Mouse (Mus musculus): ENCODE results near the gene Mcur1.

DNA sequence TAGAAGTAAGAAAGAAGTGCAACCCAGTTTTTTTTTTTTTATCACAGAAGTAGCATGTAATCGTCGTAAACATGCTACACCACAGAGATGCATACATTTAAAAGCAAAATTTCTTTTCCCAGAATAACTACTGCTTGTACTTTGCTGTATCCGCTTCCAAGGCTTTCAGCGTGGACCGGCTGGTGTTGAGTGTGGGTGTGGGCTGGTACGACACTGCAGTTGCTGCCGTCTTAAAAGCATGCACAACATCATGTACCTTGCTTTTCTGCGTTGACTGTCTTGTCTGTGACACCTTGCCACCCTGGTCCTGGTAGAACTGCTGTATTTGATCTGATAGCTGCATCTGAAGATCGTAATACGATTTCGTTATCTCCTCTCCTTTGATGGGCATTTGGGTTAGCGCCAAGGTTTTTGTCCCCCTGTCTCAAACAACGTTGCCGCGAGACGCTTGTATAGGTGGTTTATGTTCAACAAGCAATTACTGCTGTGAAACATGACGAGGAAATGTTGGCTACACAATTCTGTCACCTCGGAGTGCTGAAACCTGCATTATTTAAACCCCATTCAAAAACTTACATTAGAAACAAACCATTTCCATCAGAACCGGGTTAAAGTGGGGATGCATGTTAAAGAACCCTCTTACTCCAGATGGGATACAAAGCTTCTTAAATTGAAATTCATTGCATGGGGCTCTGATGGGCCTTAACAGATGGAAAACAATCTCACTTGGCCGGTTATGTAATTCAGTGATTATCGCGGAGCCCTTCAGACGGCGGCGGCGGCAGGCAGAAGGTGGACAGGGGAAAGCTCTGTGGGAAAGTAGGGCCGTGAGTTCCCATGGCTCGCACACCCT lies 32.1 kb upstream of the Mcur1 start:
- no peak for TF ChIP-seq CTCF (IDR thresholded peaks at IDR 0.05; ENCODE audit: borderline replicate concordance, extremely low read depth, insufficient read depth, insufficient read length)
- no peak for TF ChIP-seq POLR2A (IDR thresholded peaks at IDR 0.05; ENCODE audit: borderline replicate concordance, extremely low read depth, insufficient read depth, insufficient read length, poor library complexity, severe bottlenecking)
